Mouse (Mus musculus) hindbrain, embryonic 12.5 days (tissue): ENCODE results near the gene 0610010F05Rik. TPM values are rescaled to one million over a fixed set of nuclear protein-coding genes. Genes with fewer than 3 reads are reported as not detected.

Source experiments
- ATAC-seq: fragments of 200-750 bp; cut with Nextera tagmentation; 2 replicates; pipeline ENCODE4 v1.8.0; 2017; ENCODE audit warnings: moderate TSS enrichment; ENCODE audit not compliant: low FRiP score
- H3K27ac ChIP-seq: fragments of 300-500 bp; sonication (generic); 2 replicates; pipeline ENCODE4 v1.5.1; 2016; ENCODE audit warnings: mild to moderate bottlenecking
- H3K27me3 ChIP-seq: fragments of 300-500 bp; sonication (generic); 2 replicates; pipeline ENCODE4 v1.6.1; 2016; ENCODE audit warnings: mild to moderate bottlenecking
- H3K36me3 ChIP-seq: fragments of 300-500 bp; sonication (generic); 2 replicates; pipeline ENCODE4 v1.6.1; 2016; ENCODE audit warnings: mild to moderate bottlenecking
- H3K4me1 ChIP-seq: fragments of 300-500 bp; sonication (generic); 2 replicates; pipeline ENCODE4 v1.6.1; 2016
- H3K4me2 ChIP-seq: fragments of 300-500 bp; sonication (generic); replicated peaks from 2 replicates; pipeline ENCODE4 v1.6.1; 2016; ENCODE audit warnings: mild to moderate bottlenecking
- H3K4me3 ChIP-seq: fragments of 300-500 bp; sonication (generic); 2 replicates; pipeline ENCODE4 v1.5.1; 2016; ENCODE audit warnings: mild to moderate bottlenecking
- H3K9ac ChIP-seq: fragments of 300-500 bp; sonication (generic); 2 replicates; pipeline ENCODE4 v1.6.1; 2016; ENCODE audit warnings: mild to moderate bottlenecking, moderate library complexity
- H3K9me3 ChIP-seq: fragments of 300-500 bp; sonication (generic); replicated peaks from 2 replicates; pipeline ENCODE4 v1.6.1; 2016; ENCODE audit warnings: mild to moderate bottlenecking
- WGBS: fragments of 180-500 bp; shearing (Covaris S2); methylation state at CpG from one replicate; pipeline ENCODE4 v1.1.7; 2016; 5-methylcytosine and 5-hydroxymethylcytosine counted together
- polyA plus RNA-seq: library from polyadenylated mRNA; unstranded; fragments of >200 nt; fragmentation: Nextera tagmentation; extraction: Ambion mirVana; gene quantifications from 2 replicates; pipeline ENCODE4 v1.2.1, GENCODE M21; 2016

Gene 0610010F05Rik
- polyA plus RNA-seq = 90.0 and 95.1 TPM in 2 replicates

DNA sequence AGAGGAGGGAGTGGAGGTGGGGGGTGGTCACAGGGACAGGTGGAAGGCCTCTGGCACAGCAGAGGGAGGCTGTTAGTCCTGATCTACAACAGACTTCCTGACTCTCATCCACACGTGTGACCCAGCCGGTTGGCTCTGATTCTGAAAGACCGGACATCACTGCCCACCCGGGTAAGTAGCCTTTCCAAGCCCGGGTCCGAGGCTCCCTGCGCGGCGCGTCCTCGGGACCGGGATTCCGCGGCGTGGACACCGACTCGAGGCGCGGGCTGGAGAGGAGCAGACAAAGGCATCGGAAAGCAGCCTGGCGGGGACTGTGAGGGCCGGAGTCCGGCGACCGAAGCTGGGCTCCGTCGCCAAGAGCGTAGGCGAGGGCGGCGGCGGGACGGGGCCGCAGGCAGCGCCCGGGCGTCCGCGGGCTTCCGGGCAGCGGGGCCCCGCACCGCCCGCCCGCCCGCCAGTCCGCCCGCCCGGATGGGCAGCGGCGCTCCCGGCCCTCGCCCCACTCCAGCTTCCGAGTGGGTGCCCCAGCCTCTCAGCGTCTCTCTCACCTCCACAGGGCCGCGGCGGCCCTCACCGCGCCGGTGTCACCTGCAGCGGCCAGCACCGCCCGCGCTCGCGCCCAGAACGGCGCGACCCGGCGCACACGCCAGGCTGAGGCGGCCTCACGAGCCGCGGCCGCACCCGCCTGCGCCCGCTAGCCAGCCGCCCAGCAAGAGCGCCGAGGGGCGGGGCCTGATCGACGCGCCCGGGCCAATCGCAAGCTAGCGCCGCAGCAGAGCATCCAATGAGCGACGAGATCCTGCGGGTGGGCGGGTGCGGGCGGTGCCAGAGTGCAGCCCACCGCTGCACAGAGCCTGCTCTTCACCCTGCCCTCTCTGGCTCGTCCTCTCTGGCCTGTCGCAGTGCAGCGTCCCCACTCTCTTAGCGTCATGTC is at the start of gene 0610010F05Rik:
0610010F05Rik (minus strand) TSS at position 695 of the 934 bp plus-strand sequence.
- Histone ChIP-seq H3K4me3 (peak within 1 kb of the TSS; percentile 87), H3K4me1 (peaks cover 6% of the 10 kb centered on the region), H3K4me2 (peak within 1 kb of the TSS; percentile 55), H3K9me3 (no peaks in the 10 kb centered on the region), H3K36me3 (peaks cover 2% of the 10 kb centered on the region; the same call in 1 of the 2 replicates), H3K9ac (peak within 1 kb of the TSS; percentile 94), H3K27me3 (no peaks in the 10 kb centered on the region), H3K27ac (peak within 1 kb of the TSS; percentile 95)
- ATAC-seq = peak; percentile 100
- WGBS = under 1% methylated on average over 94 of the region's 103 CpGs

DNA sequence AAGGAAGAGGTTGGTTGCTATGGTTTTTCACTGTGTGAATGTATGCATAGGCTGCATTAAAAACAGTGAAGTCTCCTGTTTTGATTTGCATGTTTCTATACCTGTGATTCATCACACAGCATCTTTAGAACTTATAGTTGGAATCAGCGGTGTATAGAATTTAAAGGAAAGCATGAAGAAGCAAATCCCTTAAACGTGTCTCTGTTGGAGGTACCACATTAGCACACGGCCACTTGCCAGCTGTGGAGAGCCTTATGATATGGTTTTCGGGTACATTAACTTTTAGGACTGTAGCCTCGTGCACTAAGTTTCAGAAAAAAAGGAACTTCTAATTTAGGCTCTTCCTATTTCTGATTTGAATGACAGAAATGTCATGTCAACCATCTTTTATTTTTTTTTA is 49.1 kb upstream of the 0610010F05Rik start:
- Histone ChIP-seq H3K4me1 (no peaks in the 10 kb centered on the region), H3K27me3 (no peaks in the 10 kb centered on the region), H3K9ac (no peak overlapping the region), H3K9me3 (no peaks in the 10 kb centered on the region), H3K4me2 (no peak overlapping the region), H3K27ac (no peak overlapping the region), H3K36me3 (peaks cover 48% of the 10 kb centered on the region), H3K4me3 (no peak overlapping the region)
- ATAC-seq = no peak
- WGBS = 90% methylated on average over 5 of the region's 5 CpGs

DNA sequence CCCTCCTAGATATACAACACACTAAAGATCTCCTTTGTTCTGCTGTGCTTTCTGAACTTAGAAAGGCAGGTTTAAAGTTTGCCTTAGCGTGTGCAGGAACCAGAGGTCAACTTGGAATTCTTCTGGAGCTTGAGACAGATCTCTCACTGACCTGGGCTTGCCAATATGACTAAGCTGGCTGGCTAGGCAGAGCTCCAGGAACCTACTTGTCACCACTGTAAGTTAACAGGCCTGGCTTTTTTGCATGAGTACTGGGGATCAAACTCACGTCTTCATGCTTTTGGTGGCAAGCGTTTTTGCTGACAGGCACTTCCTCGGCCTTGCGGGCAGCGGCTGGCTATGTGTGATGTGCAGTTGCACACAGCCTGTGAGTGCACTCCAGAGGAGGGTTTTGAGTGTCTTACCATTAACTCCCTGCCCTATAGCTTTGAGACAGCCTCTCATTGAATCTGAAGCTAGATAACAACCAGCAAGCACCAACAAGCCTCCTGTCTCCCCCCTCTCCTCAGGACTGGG is 47.1 kb upstream of the 0610010F05Rik start:
- ATAC-seq = no peak
- peaks cover 58% of the 10 kb centered on the region for H3K36me3 ChIP-seq
- WGBS = 83% methylated on average over 6 of the region's 6 CpGs

DNA sequence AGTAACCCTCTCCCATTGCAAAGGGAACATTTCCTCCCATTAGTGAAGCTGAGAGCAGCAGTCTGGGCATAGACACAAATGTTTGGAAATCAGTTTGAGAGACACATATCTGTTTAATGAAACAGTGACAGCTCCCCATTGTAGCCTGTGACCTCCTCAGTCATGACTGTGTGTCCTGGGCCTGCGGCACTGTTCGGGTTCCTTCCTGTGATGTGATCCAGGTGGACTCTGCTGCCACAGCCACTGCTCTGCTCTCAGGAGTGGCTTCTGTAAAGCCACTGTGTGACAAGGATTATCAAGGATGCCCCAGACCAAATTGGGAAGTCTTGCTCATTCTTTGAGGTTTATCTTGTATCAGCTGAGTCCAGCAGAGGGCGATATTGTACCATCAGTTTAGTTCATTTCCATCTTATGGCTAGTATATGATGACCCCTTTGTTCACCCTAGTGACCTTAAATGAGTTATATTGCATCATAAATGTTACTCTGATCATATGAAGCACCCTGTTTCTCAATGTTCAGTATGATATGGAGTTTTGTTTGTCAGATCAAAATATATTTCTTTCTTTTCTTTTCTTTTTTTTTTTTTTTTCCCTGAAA is 45.7 kb upstream of the 0610010F05Rik start:
- Histone ChIP-seq H3K36me3 (peaks cover 69% of the 10 kb centered on the region), H3K27me3 (no peaks in the 10 kb centered on the region), H3K9me3 (no peaks in the 10 kb centered on the region), H3K4me2 (no peak overlapping the region), H3K4me1 (no peaks in the 10 kb centered on the region), H3K4me3 (no peak overlapping the region), H3K27ac (no peak overlapping the region), H3K9ac (no peak overlapping the region)
- 45% methylated on average over 3 of the region's 3 CpGs for WGBS
- ATAC-seq = peak; percentile 26; the same call in 1 of the 2 replicates

More for the DNA sequence above, 47.1 kb upstream of the 0610010F05Rik start:
- no peaks in the 10 kb centered on the region for H3K4me1 ChIP-seq
- H3K4me3 ChIP-seq = no peak overlapping the region
- no peak overlapping the region for H3K4me2 ChIP-seq
- H3K27ac ChIP-seq = no peak overlapping the region
- no peak overlapping the region for H3K9ac ChIP-seq
- H3K27me3 ChIP-seq = no peaks in the 10 kb centered on the region
- no peaks in the 10 kb centered on the region for H3K9me3 ChIP-seq

DNA sequence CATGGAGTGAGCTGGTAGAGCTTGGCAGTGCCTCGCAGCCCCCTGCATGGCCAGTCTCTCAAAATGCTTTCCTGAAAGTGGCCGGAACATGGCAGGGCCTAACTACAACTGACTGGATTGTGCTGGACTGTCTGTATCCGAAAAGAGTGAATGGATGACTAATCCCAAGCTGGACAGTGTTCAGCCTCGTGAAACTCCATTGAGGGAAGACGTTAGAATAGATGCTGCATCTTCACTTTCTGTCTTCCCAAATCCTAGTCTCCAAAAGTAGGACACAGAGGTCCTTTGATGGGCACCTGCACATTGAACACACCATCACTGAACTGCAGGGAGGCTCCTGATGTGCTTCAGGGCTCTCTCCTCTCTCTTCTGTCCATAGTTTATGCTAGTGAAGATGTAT is 42.7 kb upstream of the 0610010F05Rik start:
- H3K9me3 ChIP-seq = no peaks in the 10 kb centered on the region
- no peaks in the 10 kb centered on the region for H3K4me1 ChIP-seq
- peaks cover 67% of the 10 kb centered on the region for H3K36me3 ChIP-seq
- ATAC-seq = no peak
- 94% methylated on average over 5 of the region's 5 CpGs for WGBS
- no peaks in the 10 kb centered on the region for H3K27me3 ChIP-seq
- H3K27ac ChIP-seq = no peak overlapping the region
- no peak overlapping the region for H3K9ac ChIP-seq
- H3K4me3 ChIP-seq = no peak overlapping the region
- H3K4me2 ChIP-seq = no peak overlapping the region

DNA sequence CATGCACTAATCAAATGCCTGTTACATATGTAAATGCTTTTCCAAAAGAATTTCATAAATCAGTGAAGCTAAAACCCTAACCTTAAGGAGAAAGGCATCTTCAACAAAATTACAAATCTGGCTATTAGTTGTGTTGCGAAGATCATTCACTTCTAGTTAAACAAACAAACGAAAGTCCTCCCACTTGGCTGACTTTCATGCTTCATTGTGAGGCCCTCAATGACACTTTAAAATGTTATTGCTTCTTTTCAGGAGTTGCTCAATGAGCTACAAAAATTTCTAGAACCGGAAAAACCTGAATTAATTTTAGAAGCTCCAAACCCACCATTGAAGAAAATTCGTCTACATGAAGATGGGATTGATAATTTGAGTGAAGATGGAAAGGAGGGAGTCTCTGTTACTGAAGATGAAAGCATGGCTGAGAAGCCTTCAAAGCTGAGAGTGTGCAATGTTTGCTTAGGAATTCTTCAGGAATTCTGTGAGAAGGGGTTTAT is 38.9 kb upstream of the 0610010F05Rik start:
- Histone ChIP-seq H3K36me3 (peaks cover 46% of the 10 kb centered on the region), H3K9me3 (no peaks in the 10 kb centered on the region), H3K9ac (no peak overlapping the region), H3K27me3 (no peaks in the 10 kb centered on the region), H3K4me3 (no peak overlapping the region), H3K27ac (no peak overlapping the region), H3K4me1 (peaks cover 3% of the 10 kb centered on the region; the same call in 1 of the 2 replicates), H3K4me2 (no peak overlapping the region)
- 87% methylated on average over 4 of the region's 4 CpGs for WGBS
- no peak for ATAC-seq

DNA sequence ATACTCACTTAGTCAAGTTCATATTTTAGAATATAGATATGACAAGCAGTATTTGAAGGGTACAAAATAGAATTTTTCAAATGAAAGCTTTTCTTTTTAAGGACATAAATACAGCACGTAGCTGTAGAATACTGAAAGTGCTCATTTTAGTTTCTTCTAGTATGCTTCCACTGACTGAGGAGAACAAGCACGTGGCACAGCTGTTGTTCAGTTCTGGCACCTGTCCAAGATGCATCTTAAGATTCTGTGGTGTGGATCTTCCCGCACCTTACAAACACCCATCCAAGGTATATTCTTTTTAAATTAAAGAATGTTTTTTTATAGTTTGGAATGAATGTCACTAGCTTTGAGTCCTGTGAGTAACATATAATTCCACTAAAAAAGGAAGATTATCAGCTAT is 33.7 kb upstream of the 0610010F05Rik start:
- WGBS = 58% methylated on average over 3 of the region's 3 CpGs
- Histone ChIP-seq H3K4me1 (peaks cover 11% of the 10 kb centered on the region), H3K36me3 (0 out of 2 replicates have a peak, but pooled peaks cover 3% of the 10 kb centered on the region), H3K27me3 (no peaks in the 10 kb centered on the region), H3K4me2 (peak overlapping the region; percentile 64), H3K4me3 (peak overlapping the region; percentile 72; the same call in 1 of the 2 replicates), H3K9ac (0 out of 2 replicates have a peak overlapping the region, but pooled peaks have one; percentile 65), H3K9me3 (no peaks in the 10 kb centered on the region), H3K27ac (no peak overlapping the region)
- no peak for ATAC-seq

DNA sequence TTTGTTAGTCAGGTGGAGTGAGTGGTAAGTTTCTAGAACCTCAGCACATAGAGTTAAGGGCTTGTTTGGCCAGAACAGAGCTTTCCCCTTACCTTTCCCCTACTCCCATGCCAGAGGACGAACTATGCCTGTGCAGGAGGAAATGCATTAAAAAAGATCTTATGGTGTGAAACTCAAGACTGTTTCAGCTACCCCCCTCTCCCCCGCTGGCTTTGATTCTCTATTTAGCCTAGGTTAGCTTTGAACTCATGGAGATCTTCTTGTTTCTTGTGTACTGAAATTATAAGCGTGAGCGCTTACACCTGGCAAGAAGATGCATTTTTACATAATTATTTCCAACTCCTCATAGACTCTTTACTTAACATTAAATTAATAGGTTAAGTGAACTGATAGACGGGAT is 33.1 kb upstream of the 0610010F05Rik start:
- peak overlapping the region; percentile 64 for H3K4me2 ChIP-seq
- no peaks in the 10 kb centered on the region for H3K27me3 ChIP-seq
- peak overlapping the region; percentile 93 for H3K27ac ChIP-seq
- H3K4me3 ChIP-seq = peak overlapping the region; percentile 72
- peaks cover 11% of the 10 kb centered on the region for H3K4me1 ChIP-seq
- H3K9me3 ChIP-seq = no peaks in the 10 kb centered on the region
- H3K9ac ChIP-seq = peak overlapping the region; percentile 65
- ATAC-seq = no peak
- WGBS = 11% methylated on average over 5 of the region's 5 CpGs
- 0 out of 2 replicates have a peak, but pooled peaks cover 3% of the 10 kb centered on the region for H3K36me3 ChIP-seq

DNA sequence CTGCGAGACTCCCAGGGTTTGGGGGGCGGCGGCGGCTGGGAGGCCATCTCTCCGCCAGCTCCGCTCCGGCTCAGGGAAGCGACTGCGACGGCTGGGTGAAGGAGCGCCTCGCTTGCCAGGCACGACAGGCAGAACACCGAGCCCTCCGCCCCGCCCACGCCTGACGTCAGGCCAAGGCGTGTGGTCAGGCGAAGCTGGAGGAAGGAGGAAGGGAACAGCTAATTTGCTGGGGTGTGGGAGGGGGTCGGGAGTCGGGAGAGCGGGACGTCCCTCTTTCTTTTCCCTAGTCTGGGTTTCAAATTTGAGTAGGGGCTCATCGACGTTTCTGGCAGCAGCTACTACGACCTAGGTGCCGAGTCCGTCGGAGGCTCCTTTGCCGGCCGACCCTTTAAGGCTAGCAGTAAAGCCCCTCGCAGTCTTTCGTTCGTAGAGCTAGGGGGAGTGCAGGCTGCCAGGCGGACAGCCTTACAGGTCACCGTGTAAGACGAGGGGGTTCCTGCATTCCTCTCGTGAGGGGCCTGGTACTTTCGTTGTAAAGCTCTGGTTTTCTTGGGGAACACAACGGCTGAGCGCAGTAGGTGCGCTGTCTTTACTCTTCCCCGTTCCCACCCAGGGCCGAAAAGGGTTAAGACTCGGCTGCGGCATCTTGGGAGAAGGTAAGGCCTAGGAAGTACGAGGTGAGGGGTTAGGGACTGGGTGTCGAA is 32.5 kb upstream of the 0610010F05Rik start, which contains the start of gene Pex13:
Pex13 (minus strand) TSS at position 162 of the 704 bp plus-strand sequence.
- Histone ChIP-seq H3K27ac (peak within 1 kb of the TSS; percentile 93), H3K9ac (peak within 1 kb of the TSS; percentile 84), H3K9me3 (no peaks in the 10 kb centered on the region), H3K4me3 (peak within 1 kb of the TSS; percentile 72), H3K4me2 (peak within 1 kb of the TSS; percentile 64), H3K4me1 (peaks cover 11% of the 10 kb centered on the region), H3K36me3 (0 out of 2 replicates have a peak, but pooled peaks cover 3% of the 10 kb centered on the region), H3K27me3 (no peaks in the 10 kb centered on the region)
- ATAC-seq = peak; percentile 99
- under 1% methylated on average over 49 of the region's 49 CpGs for WGBS

DNA sequence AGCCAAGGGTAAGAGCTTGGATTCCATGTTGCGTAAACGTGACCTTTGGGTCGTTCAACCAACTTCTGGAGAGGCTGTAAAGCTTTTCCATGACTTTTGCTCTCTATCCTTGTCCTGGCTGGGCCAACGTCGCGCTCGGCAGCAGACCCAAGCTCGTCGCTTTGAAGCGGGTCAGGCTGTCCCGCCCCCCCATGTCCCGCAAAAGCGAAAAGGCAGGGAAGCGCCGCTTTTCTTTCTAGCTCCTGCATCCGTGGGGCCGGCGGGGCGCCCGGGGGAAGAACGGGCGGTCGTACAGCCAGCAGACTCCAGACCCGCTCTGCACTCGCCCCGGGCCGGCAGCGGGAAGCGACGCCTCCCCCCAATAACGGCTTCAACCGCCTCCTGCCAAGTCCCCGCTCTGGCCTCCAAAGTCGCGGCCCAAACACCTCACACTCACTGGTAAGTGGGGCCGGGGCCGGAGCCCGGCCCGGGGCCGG is 31.9 kb upstream of the 0610010F05Rik start, which contains the start of gene Pus10:
Pus10 (plus strand) TSS at position 364 of the 476 bp plus-strand sequence.
- Histone ChIP-seq H3K9ac (peak within 1 kb of the TSS; percentile 84), H3K9me3 (no peaks in the 10 kb centered on the region), H3K36me3 (0 out of 2 replicates have a peak, but pooled peaks cover 3% of the 10 kb centered on the region), H3K4me2 (peak within 1 kb of the TSS; percentile 64), H3K27ac (peak within 1 kb of the TSS; percentile 93), H3K27me3 (no peaks in the 10 kb centered on the region), H3K4me3 (peak within 1 kb of the TSS; percentile 72), H3K4me1 (peaks cover 11% of the 10 kb centered on the region)
- ATAC-seq = peak; percentile 68
- under 1% methylated on average over 39 of the region's 40 CpGs for WGBS

DNA sequence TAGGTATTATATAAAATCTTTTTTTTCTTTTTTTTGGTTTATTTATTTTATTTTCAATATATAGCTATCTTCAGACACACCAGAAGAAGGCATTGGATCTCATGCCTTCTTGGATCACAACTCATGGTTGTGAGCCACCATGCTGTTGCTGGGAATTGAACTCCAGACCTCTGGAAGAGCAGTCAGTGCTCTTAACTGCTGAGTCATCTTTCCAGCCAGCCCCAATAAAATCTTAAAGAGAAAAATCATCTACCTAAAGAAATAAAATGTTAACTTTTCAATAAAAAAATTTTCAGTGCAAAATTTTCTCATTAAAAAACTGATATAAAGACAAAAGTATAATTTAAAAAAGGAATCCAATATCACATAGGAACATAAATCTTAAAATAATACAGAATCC is 30.8 kb upstream of the 0610010F05Rik start:
- Histone ChIP-seq H3K9me3 (no peaks in the 10 kb centered on the region), H3K4me1 (peaks cover 11% of the 10 kb centered on the region), H3K4me2 (no peak overlapping the region), H3K36me3 (0 out of 2 replicates have a peak, but pooled peaks cover 3% of the 10 kb centered on the region), H3K27ac (no peak overlapping the region), H3K27me3 (no peaks in the 10 kb centered on the region), H3K9ac (no peak overlapping the region), H3K4me3 (no peak overlapping the region)
- no peak for ATAC-seq
